Mouse (Mus musculus): ENCODE measurements around the gene Paqr5.

Paqr5 gene

DNA sequence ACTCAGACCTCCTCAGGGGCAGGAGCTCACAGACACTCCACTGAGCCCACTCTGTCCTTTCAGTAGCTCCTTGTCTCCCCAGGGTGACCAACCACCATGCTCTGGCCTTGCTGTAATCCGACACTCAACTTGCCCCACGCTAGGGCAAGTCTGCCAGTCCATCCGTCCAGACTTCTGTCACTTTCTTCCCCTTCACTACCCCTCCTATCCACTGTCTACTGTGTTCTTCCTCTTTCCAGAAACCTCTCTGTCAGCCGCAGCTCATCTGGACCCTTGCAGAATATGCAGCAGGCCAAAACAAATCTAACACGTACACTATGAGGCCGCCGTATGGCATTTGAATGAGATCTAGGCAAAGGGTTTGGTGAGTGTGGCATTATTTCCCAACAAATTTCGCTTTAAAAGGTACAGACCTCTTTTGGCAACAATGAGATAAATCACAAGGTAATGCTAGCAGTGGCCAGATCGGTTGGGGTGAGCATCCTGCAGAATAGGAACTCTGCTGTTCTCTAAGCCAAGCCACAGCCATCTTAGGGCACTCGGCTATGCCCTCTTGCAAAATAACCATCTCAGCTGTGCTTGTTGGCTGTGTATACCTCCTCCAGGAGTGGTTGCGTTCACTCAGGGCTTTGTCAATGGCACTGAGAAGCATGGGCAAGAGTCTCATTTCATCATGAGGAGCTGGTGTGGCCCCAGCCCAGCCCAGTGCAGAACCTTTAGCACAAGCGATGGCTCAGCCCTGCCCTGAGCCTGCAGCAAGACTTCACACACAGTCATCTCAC is 13.1 kb downstream of the Paqr5 start:
- DNase-seq (ENCODE audit: low spot score), result no peak

DNA sequence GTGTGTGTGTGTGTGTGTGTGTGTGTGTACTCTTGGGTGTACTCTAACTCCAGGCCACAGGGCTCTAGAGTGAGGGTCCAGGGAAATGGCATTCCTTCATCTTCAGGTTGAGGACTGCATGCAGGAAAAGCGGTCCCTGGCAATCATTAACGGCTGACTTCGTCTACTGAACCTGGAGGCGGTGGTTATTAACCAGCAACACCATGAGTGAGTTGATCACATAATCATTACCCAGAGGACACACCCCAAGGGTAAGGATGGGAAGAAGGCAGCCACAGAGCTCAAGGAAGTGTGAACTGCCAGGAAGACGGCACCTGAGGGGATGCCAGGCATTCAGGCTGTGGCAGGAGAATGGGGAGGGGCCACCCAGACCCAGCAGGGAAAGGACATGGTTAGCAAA is 18.3 kb downstream of the Paqr5 start:
- DNase-seq (ENCODE audit: low spot score), result no peak

DNA sequence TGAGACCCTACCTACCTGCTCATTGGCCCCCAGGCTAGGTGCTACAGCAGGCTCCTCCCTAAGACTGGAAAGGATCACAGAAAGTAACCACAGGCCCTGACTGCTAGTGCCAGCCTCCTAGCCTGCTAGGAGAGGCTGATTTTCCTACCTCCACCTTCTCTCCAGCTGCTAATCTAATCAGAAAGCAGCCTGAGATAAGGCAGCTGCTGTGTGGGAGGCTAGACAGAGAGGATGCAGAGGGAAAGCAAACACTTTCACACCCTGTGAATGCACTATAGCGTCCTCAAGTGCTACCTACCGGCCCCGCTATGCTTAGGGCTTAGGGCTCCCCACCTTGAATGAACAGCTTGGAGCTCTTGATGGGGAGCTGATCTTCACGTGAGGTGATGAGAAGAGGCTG is 19.6 kb downstream of the Paqr5 start:
- no peak for DNase-seq (ENCODE audit: low spot score)

DNA sequence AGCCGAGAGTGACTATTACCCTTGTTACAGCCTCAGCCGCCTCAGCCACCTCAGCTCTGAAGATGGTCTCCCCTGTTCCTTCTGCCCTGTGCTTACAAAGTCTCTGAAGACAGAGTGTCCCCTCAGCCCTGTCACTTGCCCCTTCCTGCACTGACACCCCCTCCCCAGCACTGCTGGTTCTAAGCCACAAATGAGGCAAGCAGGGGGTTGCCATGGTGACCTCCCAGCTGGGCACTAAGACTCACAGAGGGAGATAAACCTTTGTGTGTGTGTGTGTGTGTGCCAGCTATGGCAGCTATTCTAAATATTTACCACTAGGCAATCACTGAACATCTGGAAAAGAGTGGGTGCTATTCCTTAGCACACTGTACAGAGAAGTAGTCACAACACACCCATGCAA is 23.0 kb downstream of the Paqr5 start:
- DNase-seq (ENCODE audit: low spot score), result peak; percentile 38

DNA sequence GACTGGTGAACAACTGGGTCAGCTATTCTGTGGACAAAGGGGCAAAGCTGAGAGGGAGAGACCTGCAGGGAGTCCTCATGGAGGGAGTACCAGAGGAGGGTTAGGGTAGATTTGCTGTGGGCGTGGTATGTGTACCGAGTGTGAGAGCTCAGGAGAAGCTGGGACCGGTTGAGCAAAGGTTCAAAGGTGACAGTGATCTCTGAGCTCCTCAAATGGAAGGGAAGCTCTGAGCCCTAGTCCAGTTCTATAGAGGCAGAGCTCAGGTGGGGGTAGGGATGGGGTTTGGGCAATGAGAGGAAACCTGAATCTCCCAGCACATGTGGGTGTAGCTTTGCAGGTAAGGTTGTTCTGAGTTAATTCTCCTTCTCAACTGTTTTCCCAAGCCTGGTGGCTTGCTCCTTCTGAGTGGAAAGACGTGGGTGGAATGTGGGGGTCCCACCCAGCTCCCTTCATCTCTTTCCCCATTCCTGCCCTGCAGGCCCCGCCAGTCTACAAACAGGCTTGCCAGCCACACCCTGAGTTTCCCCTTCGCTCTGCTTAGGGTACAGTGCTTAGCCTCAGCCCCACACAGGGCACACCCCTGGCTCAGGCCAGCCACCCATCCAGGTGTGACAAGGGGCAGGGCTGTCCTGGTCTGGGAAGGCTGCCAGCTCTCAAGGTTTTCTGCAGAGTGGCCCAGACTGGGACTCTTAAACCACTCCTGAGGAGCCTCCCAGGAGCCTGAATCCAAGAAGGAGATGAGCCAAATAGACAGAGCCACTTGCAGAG is 26.8 kb downstream of the Paqr5 start:
- DNase-seq (ENCODE audit: low spot score), result no peak

DNA sequence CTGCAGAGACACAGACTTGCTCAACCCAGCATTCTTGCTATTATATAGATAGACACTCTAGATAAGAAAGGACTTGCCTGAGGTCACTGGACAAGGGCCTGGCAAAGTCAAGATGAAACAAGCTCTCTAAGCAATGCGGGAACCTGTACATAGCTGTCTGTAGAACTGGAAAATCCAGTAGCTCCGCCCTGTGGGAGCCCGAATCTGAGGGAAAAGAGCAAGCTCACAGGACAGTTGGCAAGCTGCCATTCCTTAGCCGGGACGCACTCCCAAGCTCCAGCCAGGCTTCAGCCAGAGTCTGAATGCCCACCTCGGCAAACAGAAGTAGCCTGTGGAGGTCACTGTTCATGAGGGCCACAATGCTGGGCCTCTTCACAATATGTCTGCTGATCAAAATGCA is 28.8 kb downstream of the Paqr5 start:
- DNase-seq (ENCODE audit: low spot score), result no peak

DNA sequence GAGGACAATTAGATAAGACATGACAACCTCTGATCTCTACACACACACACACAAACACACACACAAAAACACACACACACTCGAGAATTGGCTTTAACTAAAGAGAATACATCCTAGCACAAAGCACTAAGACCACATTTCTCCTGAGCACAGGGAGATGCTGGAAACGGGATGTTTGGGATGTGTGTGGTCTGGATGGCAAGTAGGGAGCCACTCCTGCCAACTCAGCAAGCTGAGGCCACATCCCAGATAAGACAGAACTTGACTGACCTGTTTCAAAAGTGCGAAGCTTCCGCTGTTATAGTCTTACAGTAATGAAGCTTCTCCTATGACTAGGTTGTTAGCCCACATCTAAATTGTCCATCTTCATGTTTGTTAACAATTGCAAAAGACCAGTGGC is 35.5 kb downstream of the Paqr5 start:
- no peak for DNase-seq (ENCODE audit: low spot score)

DNA sequence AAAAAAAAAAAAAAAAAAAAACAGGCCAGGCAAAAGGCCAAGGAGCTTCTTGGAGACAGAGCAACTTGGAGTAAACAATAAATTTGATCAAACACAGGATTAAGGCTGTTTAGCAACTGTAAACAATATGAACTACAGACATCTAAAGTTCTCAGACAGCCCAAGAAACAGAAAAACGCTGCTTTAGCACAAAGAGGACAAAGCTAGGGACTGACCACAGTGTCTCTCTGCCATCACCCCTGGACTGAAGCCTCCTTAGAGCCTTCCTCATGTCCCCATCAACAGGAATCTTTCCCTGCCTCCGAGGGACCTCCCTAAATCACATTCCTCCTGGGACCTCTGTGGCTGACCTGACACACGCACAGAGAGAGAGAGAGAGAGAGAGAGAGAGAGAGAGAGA is 35.9 kb downstream of the Paqr5 start:
- DNase-seq (ENCODE audit: low spot score), result no peak

DNA sequence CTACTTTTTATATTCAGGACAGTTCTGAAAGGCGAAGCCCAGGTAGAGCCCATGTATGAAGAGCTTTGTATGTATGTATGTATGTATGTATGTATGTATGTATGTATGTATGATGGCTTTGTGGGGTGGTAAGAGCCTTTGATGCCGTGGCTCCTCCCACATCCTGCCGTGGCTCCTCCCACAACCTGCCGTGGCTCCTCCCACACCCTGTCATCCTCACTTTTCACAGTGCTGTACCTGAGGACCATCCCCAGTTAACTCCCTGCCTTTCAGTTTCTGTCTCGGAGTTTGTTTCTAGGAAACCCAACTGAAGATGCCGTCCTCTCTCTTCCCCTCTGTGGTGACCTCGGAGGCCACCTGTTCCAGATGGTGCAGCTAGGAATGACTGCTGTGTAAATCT is 40.6 kb downstream of the Paqr5 start:
- no peak for DNase-seq (ENCODE audit: low spot score)

DNA sequence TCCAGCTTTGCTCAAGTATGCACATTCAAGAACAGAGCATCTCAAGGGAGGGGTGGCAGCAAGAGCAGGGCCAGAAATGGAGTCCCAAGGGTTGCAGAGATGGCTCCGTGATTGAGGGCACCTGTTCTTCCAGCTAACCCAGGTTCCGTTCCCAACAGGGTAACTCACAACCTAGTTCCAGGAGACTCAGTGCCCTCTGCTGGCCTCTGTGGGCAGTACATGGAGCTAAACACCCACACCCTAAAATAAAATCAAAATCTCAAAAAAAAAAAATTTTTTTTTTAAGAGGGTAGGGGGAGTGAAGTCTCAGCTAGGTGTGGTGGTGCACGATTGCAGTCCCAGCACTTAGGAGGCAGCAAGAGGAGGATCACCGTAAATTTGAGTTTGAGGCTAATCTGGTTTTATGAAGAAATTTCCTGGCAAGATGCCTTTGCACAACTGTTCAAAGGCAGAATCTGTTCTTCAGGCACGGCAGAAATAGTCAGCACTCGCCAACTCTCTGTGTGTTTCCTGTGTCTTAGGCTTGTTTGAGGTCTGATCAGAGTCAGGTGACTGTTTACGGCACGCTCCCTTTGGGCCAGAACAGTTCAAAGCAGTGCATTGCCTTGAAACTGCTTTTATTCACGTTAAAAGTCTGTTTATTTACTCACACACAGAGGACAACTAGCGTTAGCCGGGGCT is 41.3 kb downstream of the Paqr5 start:
- peak; percentile 59 for DNase-seq (ENCODE audit: low spot score)

DNA sequence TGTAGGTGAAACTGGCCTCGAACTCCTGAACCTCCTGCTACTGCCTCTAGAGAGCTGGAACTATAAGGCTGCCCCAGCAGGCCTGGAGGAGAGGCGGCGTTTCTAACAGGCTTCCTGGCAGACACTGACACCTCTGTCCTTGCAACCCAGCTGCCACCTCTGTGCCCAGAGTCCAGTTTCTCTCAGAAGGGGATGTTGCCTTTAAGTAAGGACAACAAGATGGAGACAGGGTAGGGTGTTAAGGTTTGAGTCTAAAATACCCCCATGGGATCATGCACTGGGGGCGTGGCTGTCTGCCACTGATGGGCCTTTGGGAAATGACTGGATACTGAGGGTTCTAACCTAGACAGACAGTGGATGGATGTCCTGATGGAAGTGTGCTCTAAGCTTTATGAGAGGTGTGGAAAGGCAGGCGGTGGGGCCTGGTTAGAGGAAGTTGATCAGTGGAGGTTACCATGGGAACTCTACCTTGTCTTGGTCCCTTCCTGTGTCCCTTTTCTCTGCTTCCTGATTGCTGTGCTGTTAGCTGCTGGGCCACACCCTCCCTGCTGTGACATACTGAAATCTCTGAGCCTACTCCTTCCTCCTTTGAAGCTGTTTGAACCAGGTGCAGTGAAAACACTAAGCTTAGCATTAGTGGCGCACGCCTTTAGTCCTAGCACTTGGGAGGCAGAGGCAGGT is 43.6 kb downstream of the Paqr5 start:
- no peak for DNase-seq (ENCODE audit: low spot score)

DNA sequence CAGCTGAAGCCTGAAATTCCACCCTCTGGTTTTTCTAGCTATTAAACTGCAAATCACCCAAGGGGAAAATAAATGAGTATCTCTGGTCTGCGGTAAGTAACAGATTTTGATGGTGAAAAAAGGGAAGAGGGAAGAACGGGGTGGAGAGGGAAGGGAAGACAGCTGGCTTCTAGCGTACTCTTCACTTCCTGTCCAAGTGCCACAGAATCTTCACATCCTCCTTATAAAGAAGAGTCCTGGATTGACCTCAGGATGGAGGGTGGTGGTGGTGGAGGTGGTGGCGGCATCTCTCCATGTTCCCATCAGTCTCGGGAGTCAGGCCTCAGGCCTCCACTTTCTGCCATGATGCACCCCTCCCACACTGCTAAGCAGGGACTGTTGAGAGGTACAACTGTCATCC is 44.8 kb downstream of the Paqr5 start:
- DNase-seq (ENCODE audit: low spot score), result no peak

DNA sequence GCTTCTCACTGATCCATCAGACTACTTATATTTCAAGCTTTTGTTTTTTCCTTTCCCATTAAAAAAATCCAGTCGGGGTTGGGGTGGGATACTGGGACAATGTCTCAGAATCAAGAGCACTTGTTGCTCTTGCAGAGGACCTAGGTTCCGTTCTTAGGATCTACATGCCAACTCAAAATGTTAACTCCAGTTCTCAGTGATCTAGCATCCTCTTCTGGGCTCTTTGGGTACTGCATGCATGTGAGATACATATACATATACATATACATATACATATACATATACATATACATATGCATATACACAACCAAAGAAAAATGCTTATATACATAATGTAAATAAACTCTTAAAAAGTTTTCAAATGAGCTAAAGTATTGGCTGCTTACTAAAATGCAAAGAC is 46.7 kb downstream of the Paqr5 start:
- DNase-seq (ENCODE audit: low spot score), result no peak

DNA sequence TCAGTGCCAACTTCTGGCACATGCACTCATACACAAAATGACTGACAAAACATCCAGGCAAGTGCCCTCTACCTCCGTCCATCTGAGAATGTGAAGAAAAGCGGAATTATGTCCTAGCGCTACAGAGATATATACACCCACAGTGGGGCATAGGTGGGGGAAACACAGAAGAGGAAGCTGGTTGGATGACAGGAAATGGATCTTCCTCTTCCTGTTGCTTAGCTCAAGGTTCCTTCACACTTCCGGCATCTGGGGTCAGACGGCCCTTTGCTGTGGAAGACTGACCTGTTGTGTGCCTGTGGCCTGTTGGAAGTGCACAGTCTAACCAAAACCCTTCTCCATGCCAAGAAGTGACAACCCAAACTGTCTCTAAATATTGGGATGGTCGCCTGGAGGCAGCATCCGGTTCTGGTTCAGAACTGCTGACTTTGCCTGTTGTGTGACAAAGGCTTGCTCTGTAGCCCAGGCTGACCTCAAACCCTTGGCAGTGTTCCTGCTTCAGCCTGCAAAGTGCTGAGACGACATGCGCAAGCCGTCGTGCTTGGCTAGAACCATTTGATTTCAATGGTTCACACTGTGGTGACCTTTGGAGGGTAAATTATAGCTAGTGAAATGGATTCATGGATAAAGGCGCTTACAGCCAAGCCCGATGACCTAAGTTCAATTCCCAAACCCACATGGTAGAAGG is 49.3 kb downstream of the Paqr5 start:
- no peak for DNase-seq (ENCODE audit: low spot score)

DNA sequence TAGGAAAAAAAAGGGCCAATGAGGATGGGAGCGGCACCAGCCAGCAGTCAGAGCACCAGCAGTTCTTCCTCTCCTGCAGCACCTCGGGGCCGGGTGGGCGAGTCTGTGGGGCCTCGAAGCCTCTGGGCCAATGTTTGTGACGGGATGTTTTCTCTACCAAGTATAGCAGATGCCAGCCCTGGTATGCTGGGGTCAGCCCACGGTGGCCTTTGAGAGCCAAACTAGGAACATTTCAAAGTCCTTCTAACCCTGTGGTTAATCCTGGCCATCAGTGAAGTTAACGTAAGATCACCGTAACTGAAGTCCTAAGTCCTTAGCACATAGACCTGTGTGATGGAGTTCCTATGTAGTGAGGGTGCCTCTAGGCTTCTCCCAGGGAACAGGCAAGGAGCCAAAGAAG is 54.6 kb downstream of the Paqr5 start:
- DNase-seq (ENCODE audit: low spot score), result no peak

DNA sequence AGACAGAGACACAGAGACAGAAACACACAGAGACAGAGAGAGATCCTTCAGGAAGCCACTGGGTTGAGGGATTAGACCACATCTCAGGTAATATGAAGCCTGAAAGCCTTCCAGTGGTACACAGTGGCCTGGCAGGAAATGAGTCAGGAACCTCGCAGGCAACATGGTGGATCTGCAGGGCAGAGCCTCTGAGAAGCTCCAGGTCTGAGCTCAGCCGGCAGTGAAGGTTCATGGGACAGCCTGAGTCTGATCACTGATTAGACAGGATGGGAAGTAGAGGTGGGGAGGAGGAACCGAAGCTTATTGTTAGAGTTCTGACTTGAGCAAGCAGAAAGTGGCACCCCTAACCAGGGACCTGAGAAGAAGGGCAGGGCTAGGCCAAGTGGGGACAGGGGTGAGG is 55.6 kb downstream of the Paqr5 start:
- DNase-seq (ENCODE audit: low spot score), result no peak

DNA sequence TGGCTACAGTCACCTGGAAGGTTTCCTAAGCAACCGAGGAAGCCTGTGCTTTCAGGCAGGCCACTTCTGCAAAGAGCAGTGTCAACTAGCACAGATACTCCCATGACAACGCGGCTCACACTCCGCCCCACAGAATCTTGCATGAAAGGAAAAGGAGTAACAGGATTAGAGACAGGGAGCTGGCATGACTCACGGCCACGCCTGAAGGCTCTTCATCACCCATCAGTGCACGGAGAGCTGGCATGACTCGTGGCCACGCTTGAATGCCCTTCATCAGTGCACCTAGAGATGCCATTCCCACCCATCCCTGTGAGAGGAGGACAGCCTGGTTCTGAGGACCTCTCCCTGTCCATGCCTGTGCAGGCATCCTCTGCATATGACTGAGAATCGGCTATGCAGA is 59.3 kb downstream of the Paqr5 start:
- no peak for DNase-seq (ENCODE audit: low spot score)

DNA sequence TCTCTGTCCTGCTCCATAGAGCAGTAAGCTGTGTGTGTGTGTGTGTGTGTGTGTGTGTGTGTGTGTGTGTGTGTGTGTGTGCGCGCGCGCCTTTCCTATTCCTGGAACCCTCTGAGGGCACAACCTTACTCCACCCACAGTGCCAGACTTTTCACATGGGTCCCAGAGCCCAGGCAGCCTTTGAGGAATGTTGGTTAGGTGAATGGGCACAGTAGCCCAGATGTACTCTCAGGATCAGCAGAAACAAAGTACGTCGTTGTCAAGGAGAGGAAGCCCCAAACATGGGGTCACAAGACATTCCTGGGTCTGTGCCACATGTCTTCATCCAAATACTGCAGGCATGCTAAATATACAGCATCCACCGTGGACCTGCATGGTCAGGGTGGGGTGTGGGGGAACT is 60.7 kb downstream of the Paqr5 start:
- no peak for DNase-seq (ENCODE audit: low spot score)

DNA sequence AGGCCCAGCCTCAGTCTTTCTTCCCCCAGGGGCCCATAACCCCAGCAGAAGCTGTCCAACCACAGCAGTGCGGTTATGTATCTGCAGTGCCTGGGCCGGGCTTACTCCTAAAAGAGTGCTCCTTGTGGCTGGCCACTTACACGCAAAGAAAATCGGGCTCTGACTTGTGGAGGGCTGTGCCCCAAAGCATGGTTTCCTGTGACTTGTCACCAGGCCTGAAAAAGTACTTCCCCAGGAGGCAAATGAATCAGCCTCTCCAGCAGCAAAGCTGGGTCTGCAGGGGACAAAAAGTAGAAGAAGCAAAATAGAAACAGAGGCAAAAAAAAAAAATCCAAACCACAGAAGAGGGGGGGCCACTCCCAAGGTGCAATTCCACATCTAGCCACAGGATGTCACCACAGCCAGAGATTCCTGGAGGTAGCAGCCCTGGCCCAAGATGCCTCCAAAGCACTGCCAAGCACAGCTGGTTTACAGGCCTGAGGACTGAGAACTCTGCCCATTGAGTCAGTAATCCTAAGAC is 61.2 kb downstream of the Paqr5 start:
- peak; percentile 88 for DNase-seq (ENCODE audit: low spot score)

DNA sequence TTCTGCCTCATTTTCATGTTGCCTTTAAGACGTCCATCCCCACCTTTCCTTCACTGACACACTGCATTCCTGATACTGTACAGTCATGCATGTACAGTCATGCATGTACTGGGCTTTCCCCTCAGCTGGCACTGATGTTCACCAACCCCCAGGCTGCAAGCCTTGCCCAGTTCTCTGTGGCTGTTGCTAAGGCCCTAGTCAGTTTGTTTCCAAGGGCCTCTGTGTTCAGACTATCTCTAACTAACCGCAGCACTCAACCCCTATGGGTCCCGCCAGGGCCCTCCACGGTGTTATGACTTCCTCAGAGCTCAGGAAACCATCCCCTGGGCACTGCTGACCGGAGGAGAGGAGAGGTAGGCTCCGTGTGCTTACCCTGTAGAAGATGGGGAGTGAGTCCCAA is 63.3 kb downstream of the Paqr5 start:
- no peak for DNase-seq (ENCODE audit: low spot score)

DNA sequence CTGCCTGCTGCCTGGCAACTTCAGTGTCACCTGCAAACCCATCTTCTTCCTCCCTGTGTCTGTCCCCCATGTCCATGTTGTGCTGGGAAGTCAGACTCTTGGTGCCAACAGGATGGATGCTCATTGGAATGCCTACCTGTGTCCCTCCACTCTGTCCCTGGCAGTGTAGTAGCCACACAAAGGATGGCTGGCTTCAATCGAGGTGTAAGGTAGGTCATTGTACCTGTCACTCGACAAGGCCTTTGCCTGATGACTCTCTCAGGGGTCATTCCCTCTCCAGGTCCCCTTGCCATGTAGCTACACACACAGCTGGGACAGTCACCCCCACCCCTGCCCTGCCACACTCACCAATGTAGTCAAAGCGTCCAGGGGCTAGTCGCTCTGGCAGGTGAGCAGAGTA is 65.5 kb downstream of the Paqr5 start:
- DNase-seq (ENCODE audit: low spot score), result no peak

DNA sequence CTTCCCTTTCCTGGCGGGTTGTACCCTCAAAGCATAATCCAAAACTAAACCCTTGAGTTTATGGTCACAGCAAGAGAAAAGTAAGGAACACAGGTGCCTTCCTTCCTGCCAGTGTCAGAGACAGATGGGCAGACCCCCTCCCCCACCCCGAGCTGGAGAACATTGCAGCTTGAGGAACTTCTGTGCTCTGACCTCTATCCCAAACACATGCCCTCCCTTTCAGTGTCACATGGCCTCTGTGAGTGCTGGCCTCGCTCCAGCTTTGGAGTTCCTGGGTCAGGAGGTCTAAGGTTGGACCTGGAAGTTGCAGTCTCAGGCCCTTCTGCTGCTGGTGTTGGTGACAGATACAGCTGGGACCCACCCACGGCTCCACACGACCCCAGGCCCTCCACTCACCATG is 65.9 kb downstream of the Paqr5 start:
- peak; percentile 9 for DNase-seq (ENCODE audit: low spot score)

Data from embryo, embryonic 10.5 days (tissue).